ENCODE assay signal across 15 mouse cellular contexts in the genomic region with DNA sequence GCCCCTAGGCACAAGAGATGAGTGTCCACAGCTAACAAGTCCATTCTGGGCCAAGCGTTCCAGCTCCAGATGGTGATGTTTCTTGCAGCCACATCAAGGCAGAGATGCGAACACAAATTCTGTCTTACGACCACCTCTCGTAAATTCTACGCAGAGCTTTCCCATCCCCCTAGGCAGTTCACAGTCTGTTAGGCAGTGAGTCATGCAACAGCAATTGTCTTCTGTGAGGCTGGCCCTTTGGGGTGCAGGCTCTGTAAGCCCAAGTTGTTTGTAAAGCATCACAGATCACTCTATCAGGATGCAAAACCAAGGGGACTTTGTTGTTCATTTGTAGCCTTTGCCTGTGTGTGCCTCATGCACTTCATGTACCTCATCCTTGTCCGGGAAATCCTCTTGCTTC.
"Had no signal": no experiment of that assay in that cellular context is flagged by ENCODE, and none has a peak within 500 bp of the region (broad histone marks: within the 10 kb centered on the region; RNA-seq: fewer than 3 reads in every experiment).

No protein-coding gene starts in this region.

- DNase-seq: lung, adult 2 months; lung, postnatal 14 days; lung, postnatal 36 days; right cerebral cortex, postnatal 14 days; thymus, adult 18-20 months; thymus, postnatal 14 days; thymus, postnatal 36 days had no signal

- ATAC-seq: lung, postnatal 0 days; midbrain, embryonic 13.5 days; midbrain, embryonic 15.5 days had no signal

- H3K27me3 ChIP-seq: lung, embryonic 15.5 days; midbrain, embryonic 13.5 days; midbrain, embryonic 15.5 days; neural tube, embryonic 12.5 days; stomach, embryonic 15.5 days had no signal

- H3K4me3 ChIP-seq: lung, embryonic 15.5 days; megakaryocyte, embryonic 14.5 days; midbrain, embryonic 13.5 days; midbrain, embryonic 15.5 days; neural tube, embryonic 12.5 days; stomach, embryonic 15.5 days had no signal

- H3K27ac ChIP-seq: lung, embryonic 15.5 days; macrophage; midbrain, embryonic 13.5 days; midbrain, embryonic 15.5 days; neural tube, embryonic 12.5 days; stomach, embryonic 15.5 days had no signal
